Mouse (Mus musculus): ENCODE measurements around the gene Gm20388. TPM values are rescaled to one million over a fixed set of nuclear protein-coding genes. Genes with fewer than 3 reads are reported as not detected.

Gene Gm20388
- polyA plus RNA-seq, 1 experiment from 2014 or later, result not detected

- Histone ChIP-seq H3K4me1 (peaks cover 24% of the 10 kb centered on the region), H3K4me3 (no peak overlapping the region), H3K36me3 (no peaks in the 10 kb centered on the region), H3K27me3 (0 out of 2 replicates have a peak, but pooled peaks cover 3% of the 10 kb centered on the region), H3K9me3 (no peaks in the 10 kb centered on the region), H3K4me2 (replicated peaks) (no peak overlapping the region), H3K9ac (no peak overlapping the region), H3K27ac (no peak overlapping the region)
- no peak for ATAC-seq (ENCODE audit: insufficient number of reproducible peaks, insufficient read depth, low FRiP score, low TSS enrichment)
- WGBS, result 83% methylated on average over 12 of the region's 12 CpGs
These were observed 2941.3 kb downstream of the Gm20388 start for GRCm38 (mm10) chr8:122851692-122852545.

DNA sequence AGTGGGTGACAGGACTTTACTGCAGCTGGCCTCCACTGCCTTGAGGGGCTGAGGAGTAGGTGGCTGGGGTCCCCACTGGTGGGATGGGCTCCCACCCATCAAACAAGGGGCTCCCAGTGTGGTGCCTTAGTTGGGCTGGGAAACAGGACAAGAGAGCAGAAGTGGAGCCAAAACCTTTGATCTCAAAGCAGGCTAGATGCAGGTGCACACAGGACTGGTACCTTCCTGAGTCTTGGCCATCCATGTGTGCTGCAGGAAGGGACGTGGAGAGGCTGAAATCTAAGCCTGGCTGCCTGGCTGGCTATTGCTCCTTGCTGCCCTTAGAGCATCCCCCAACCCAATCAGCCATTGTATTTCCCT is 2941.9 kb downstream of the Gm20388 start:
- Histone ChIP-seq H3K9ac (no peak overlapping the region), H3K4me2 (replicated peaks) (no peak overlapping the region), H3K4me3 (no peak overlapping the region), H3K36me3 (no peaks in the 10 kb centered on the region), H3K4me1 (peaks cover 24% of the 10 kb centered on the region), H3K27ac (no peak overlapping the region), H3K9me3 (no peaks in the 10 kb centered on the region), H3K27me3 (0 out of 2 replicates have a peak, but pooled peaks cover 3% of the 10 kb centered on the region)
- no peak for ATAC-seq (ENCODE audit: insufficient number of reproducible peaks, insufficient read depth, low FRiP score, low TSS enrichment)
- WGBS, result 53% methylated on average over 1 of the region's 1 CpGs

DNA sequence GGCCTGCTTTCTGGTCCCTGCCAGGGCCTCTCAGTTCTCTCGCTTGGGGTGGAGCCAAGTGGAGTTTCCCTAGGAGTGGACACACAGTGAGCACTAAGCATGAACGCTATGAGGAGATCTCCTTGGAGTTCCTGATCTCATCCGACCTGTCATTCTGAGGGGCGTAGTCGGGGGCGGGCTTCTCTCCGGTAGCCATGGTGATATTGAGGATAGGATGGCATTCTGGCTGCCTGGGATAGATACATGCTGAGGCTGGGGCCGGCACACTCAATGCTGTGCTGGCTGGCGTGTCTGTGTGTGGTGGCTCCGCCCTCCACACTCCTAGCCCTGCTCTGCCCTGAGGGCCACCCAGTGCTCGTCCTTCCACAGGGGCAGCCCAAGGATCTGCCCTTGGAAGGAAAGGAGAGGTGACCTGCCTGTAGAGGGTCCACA is 2942.7 kb downstream of the Gm20388 start:
- peaks cover 22% of the 10 kb centered on the region for H3K4me1 ChIP-seq
- no peak overlapping the region for H3K4me3 ChIP-seq
- no peaks in the 10 kb centered on the region for H3K36me3 ChIP-seq
- WGBS, result 18% methylated on average over 11 of the region's 11 CpGs
- peak; percentile 28; the same call in 1 of the 2 replicates for ATAC-seq (ENCODE audit: insufficient number of reproducible peaks, insufficient read depth, low FRiP score, low TSS enrichment)
- H3K27me3 ChIP-seq, result 0 out of 2 replicates have a peak, but pooled peaks cover 3% of the 10 kb centered on the region
- H3K4me2 ChIP-seq (replicated peaks), result no peak overlapping the region
- H3K27ac ChIP-seq, result no peak overlapping the region
- H3K9me3 ChIP-seq, result no peaks in the 10 kb centered on the region
- H3K9ac ChIP-seq, result no peak overlapping the region

DNA sequence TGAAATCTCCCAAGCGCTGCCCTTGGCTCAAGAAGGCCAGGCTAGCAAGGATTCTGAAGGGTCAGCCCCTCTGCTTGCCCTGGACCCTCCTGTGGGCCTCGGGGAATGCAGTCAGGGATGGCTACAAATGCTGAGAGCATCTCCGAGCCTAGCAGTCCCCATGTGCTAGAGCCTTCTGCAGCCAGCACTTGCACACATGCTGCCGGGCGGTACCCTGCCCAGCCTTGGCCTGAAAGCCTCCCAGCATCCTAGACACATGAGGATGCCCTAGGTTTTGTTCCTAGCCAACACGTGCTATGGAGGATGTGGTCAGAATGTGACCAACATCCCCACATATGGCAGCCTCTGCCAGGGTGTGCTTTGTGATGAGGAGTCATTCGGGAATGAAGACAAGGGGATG is 2943.7 kb downstream of the Gm20388 start:
- WGBS, result 76% methylated on average over 7 of the region's 7 CpGs
- H3K9ac ChIP-seq, result no peak overlapping the region
- H3K4me2 ChIP-seq (replicated peaks), result no peak overlapping the region

DNA sequence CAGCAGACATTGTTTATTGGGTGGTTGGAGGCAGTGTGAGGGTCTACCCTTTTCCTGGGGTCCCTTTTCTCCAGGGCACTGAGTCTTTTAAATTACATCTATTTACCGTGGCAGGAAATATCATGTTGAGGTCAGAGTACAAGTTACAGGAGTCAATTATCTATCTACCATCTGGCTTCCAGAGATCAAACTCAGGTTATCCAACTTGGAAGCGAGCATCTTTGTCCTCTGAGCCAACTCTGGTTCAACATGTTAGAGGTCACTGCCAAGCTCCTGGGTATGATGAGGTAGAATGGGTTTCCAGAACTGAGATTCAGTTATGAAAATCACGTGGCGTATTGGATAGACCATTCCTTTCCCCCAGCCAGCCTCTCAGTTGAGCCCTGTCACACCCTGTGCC is 2944.5 kb downstream of the Gm20388 start:
- Histone ChIP-seq H3K27ac (no peak overlapping the region), H3K9ac (no peak overlapping the region), H3K9me3 (no peaks in the 10 kb centered on the region), H3K4me2 (replicated peaks) (no peak overlapping the region), H3K36me3 (no peaks in the 10 kb centered on the region), H3K4me1 (peaks cover 13% of the 10 kb centered on the region), H3K27me3 (0 out of 2 replicates have a peak, but pooled peaks cover 3% of the 10 kb centered on the region), H3K4me3 (no peak overlapping the region)
- 72% methylated on average over 4 of the region's 4 CpGs for WGBS
- no peak for ATAC-seq (ENCODE audit: insufficient number of reproducible peaks, insufficient read depth, low FRiP score, low TSS enrichment)

More for the DNA sequence above, 2943.7 kb downstream of the Gm20388 start:
- H3K4me1 ChIP-seq, result peaks cover 14% of the 10 kb centered on the region
- no peak overlapping the region for H3K27ac ChIP-seq
- H3K9me3 ChIP-seq, result no peaks in the 10 kb centered on the region
- H3K4me3 ChIP-seq, result no peak overlapping the region
- H3K27me3 ChIP-seq, result 0 out of 2 replicates have a peak, but pooled peaks cover 3% of the 10 kb centered on the region
- no peak for ATAC-seq (ENCODE audit: insufficient number of reproducible peaks, insufficient read depth, low FRiP score, low TSS enrichment)
- H3K36me3 ChIP-seq, result no peaks in the 10 kb centered on the region

- H3K4me3 ChIP-seq, result no peak overlapping the region
- H3K27ac ChIP-seq, result no peak overlapping the region
- no peaks in the 10 kb centered on the region for H3K9me3 ChIP-seq
- no peak for ATAC-seq (ENCODE audit: insufficient number of reproducible peaks, insufficient read depth, low FRiP score, low TSS enrichment)
- 81% methylated on average over 8 of the region's 8 CpGs for WGBS
- no peaks in the 10 kb centered on the region for H3K27me3 ChIP-seq
- H3K9ac ChIP-seq, result no peak overlapping the region
- no peaks in the 10 kb centered on the region for H3K36me3 ChIP-seq
- peaks cover 13% of the 10 kb centered on the region for H3K4me1 ChIP-seq
- H3K4me2 ChIP-seq (replicated peaks), result no peak overlapping the region
These were observed 2945.6 kb downstream of the Gm20388 start for GRCm38 (mm10) chr8:122856288-122856687.

- H3K4me1 ChIP-seq, result no peaks in the 10 kb centered on the region
- no peaks in the 10 kb centered on the region for H3K36me3 ChIP-seq
- H3K4me3 ChIP-seq, result no peak overlapping the region
- WGBS, result 66% methylated on average over 13 of the region's 13 CpGs
- ATAC-seq (ENCODE audit: insufficient number of reproducible peaks, insufficient read depth, low FRiP score, low TSS enrichment), result no peak
- no peak overlapping the region for H3K4me2 ChIP-seq (replicated peaks)
- H3K9me3 ChIP-seq, result peaks cover 6% of the 10 kb centered on the region
- H3K9ac ChIP-seq, result no peak overlapping the region
- no peak overlapping the region for H3K27ac ChIP-seq
- peaks cover 4% of the 10 kb centered on the region; the same call in 1 of the 2 replicates for H3K27me3 ChIP-seq
These were observed 2949.2 kb downstream of the Gm20388 start for GRCm38 (mm10) chr8:122859843-122860242.

DNA sequence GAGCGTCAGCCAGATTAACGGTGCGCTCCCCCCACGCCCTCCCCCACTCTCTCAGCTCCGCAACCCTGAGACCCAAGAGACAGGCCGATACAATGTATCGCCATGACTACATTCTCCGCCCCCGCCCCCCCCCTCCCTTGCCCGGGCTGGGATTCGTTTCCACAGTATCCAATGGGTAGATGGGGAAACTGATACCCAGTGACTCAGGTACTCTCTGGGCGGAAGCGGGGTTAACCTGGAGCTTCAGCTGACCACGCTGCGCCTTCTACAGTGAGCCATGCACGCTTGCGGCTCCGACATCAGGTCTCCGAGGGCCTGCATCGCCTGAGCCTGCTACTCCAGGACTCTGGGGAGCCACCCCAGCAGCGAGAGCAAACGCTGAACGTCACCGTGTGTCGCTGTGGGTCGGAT is 2954.1 kb downstream of the Gm20388 start:
- no peak overlapping the region for H3K27ac ChIP-seq
- peaks cover 4% of the 10 kb centered on the region; the same call in 1 of the 2 replicates for H3K27me3 ChIP-seq
- H3K36me3 ChIP-seq, result no peaks in the 10 kb centered on the region; the same call in 1 of the 2 replicates
- peak overlapping the region; percentile 24; the same call in 1 of the 2 replicates for H3K9ac ChIP-seq
- H3K4me1 ChIP-seq, result no peaks in the 10 kb centered on the region
- ATAC-seq (ENCODE audit: insufficient number of reproducible peaks, insufficient read depth, low FRiP score, low TSS enrichment), result no peak
- H3K4me3 ChIP-seq, result peak overlapping the region; percentile 28
- WGBS, result 55% methylated on average over 26 of the region's 26 CpGs
- peaks cover 21% of the 10 kb centered on the region for H3K9me3 ChIP-seq
- H3K4me2 ChIP-seq (replicated peaks), result peak overlapping the region; percentile 53

GRCm38 (mm10) chr8:122865441-122865840 is 2954.8 kb downstream of the Gm20388 start:
- no peak overlapping the region for H3K27ac ChIP-seq
- peak overlapping the region; percentile 53 for H3K4me2 ChIP-seq (replicated peaks)
- peaks cover 21% of the 10 kb centered on the region for H3K9me3 ChIP-seq
- WGBS, result 62% methylated on average over 10 of the region's 10 CpGs
- peaks cover 3% of the 10 kb centered on the region; the same call in 1 of the 2 replicates for H3K4me1 ChIP-seq
- H3K9ac ChIP-seq, result no peak overlapping the region
- peaks cover 4% of the 10 kb centered on the region; the same call in 1 of the 2 replicates for H3K27me3 ChIP-seq
- no peak for ATAC-seq (ENCODE audit: insufficient number of reproducible peaks, insufficient read depth, low FRiP score, low TSS enrichment)
- H3K4me3 ChIP-seq, result peak overlapping the region; percentile 28
- H3K36me3 ChIP-seq, result no peaks in the 10 kb centered on the region; the same call in 1 of the 2 replicates

DNA sequence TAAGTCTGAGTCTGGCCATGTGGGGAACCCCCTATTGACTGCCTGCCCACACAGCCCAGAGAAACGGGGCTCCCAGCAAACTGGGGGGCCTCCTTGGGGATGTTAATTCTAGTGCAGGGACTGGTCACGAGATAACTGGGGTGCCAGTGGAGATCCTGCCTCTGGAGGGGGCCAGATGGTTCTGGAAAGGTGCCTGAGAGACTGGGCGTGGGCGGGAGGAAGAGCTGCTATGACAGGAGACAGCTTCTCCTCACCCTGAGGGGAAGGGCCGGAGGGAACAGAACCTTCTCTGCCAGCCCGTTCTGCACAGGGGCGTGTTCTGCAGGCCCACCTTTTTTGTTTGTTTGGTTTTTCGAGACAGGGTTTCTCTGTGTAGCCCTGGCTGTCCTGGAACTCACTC is 2955.6 kb downstream of the Gm20388 start:
- H3K4me3 ChIP-seq, result no peak overlapping the region
- no peak overlapping the region for H3K27ac ChIP-seq
- WGBS, result 85% methylated on average over 8 of the region's 8 CpGs
- no peaks in the 10 kb centered on the region; the same call in 1 of the 2 replicates for H3K36me3 ChIP-seq
- peaks cover 21% of the 10 kb centered on the region for H3K9me3 ChIP-seq
- no peak for ATAC-seq (ENCODE audit: insufficient number of reproducible peaks, insufficient read depth, low FRiP score, low TSS enrichment)
- H3K4me1 ChIP-seq, result peaks cover 5% of the 10 kb centered on the region; the same call in 1 of the 2 replicates
- H3K4me2 ChIP-seq (replicated peaks), result no peak overlapping the region
- H3K9ac ChIP-seq, result no peak overlapping the region
- H3K27me3 ChIP-seq, result peaks cover 4% of the 10 kb centered on the region; the same call in 1 of the 2 replicates

- WGBS, result 88% methylated on average over 6 of the region's 6 CpGs
- Histone ChIP-seq H3K36me3 (no peaks in the 10 kb centered on the region; the same call in 1 of the 2 replicates), H3K4me3 (no peak overlapping the region), H3K27me3 (peaks cover 4% of the 10 kb centered on the region; the same call in 1 of the 2 replicates), H3K27ac (no peak overlapping the region), H3K9ac (no peak overlapping the region), H3K9me3 (peaks cover 21% of the 10 kb centered on the region), H3K4me2 (replicated peaks) (no peak overlapping the region), H3K4me1 (peaks cover 5% of the 10 kb centered on the region; the same call in 1 of the 2 replicates)
- ATAC-seq (ENCODE audit: insufficient number of reproducible peaks, insufficient read depth, low FRiP score, low TSS enrichment), result no peak
These were observed 2957.3 kb downstream of the Gm20388 start for GRCm38 (mm10) chr8:122867982-122868381.
